Mouse (Mus musculus): Measurements from ENCODE around the gene Traf4. TPM values are rescaled to one million over a fixed set of nuclear protein-coding genes. Genes with fewer than 3 reads are reported as not detected.
A peak's percentile ranks its signal among the peaks of the same experiment; 100 is the strongest.

Gene Traf4
- polyA plus RNA-seq, 2 experiments: 17.1 to 35.1 TPM

GRCm38 (mm10) chr11:78175771-78176401 is 10.5 kb upstream of the Traf4 start:
- Histone ChIP-seq H3K4me3 (ENCODE audit: insufficient read depth in 1 of 2, low read depth in 2 of 2, low read length in 2 of 2) (peak overlapping the region; percentile 33 to 86), H3K36me3 (replicated peaks; ENCODE audit: control insufficient read depth, insufficient read depth, low read depth) (peaks cover 17% of the 10 kb centered on the region), H3K9ac (replicated peaks) (peak overlapping the region; percentile 99), H3K4me2 (ENCODE audit: low read depth) (peak overlapping the region; percentile 99), H3K4me1 (replicated peaks; ENCODE audit: control insufficient read depth in 2 of 2, insufficient read depth in 2 of 2, low read length in 1 of 2) (peaks cover 16 to 23% of the 10 kb centered on the region in 2 experiments), H3K9me3 (ENCODE audit: control insufficient read depth, low read length) (no peaks in the 10 kb centered on the region), H3K27me3 (ENCODE audit: control insufficient read depth, insufficient read depth, low read length) (no peaks in the 10 kb centered on the region), H3K27ac (peak overlapping the region; percentile 96)
- TF ChIP-seq CTCF (IDR thresholded peaks at IDR 0.05; ENCODE audit: low read depth) (peak; percentile 23; the same call in 1 of the 2 replicates), EP300 (IDR thresholded peaks at IDR 0.05; ENCODE audit: low read depth) (peak; percentile 49)
- ATAC-seq (ENCODE audit: insufficient read depth) (peak; percentile 0), DNase-seq (ENCODE audit: low read depth in 3 of 3, low spot score in 3 of 3) (peak in 2 of 3 experiments; percentile 93 to 95)
- 1% methylated on average over 9 of the region's 10 CpGs for WGBS (ENCODE audit: insufficient replicate concordance)

- Histone ChIP-seq H3K9me3 (ENCODE audit: control insufficient read depth, low read length) (no peaks in the 10 kb centered on the region), H3K4me1 (replicated peaks; ENCODE audit: control insufficient read depth in 2 of 2, insufficient read depth in 2 of 2, low read length in 1 of 2) (peaks cover 15 to 17% of the 10 kb centered on the region in 2 experiments), H3K9ac (replicated peaks) (no peak overlapping the region), H3K27me3 (ENCODE audit: control insufficient read depth, insufficient read depth, low read length) (no peaks in the 10 kb centered on the region), H3K36me3 (replicated peaks; ENCODE audit: control insufficient read depth, insufficient read depth, low read depth) (peaks cover 3% of the 10 kb centered on the region), H3K4me3 (ENCODE audit: insufficient read depth in 1 of 2, low read depth in 2 of 2, low read length in 2 of 2) (no peak overlapping the region), H3K27ac (no peak overlapping the region), H3K4me2 (ENCODE audit: low read depth) (no peak overlapping the region)
- TF ChIP-seq CTCF (IDR thresholded peaks at IDR 0.05; ENCODE audit: low read depth) (no peak), EP300 (IDR thresholded peaks at IDR 0.05; ENCODE audit: low read depth) (no peak)
- ATAC-seq (ENCODE audit: insufficient read depth) (no peak), DNase-seq (ENCODE audit: low read depth in 3 of 3, low spot score in 3 of 3) (no peak)
- 83% methylated on average over 3 of the region's 3 CpGs for WGBS (ENCODE audit: insufficient replicate concordance)
These were observed 9.1 kb upstream of the Traf4 start for GRCm38 (mm10) chr11:78174506-78174905.

DNA sequence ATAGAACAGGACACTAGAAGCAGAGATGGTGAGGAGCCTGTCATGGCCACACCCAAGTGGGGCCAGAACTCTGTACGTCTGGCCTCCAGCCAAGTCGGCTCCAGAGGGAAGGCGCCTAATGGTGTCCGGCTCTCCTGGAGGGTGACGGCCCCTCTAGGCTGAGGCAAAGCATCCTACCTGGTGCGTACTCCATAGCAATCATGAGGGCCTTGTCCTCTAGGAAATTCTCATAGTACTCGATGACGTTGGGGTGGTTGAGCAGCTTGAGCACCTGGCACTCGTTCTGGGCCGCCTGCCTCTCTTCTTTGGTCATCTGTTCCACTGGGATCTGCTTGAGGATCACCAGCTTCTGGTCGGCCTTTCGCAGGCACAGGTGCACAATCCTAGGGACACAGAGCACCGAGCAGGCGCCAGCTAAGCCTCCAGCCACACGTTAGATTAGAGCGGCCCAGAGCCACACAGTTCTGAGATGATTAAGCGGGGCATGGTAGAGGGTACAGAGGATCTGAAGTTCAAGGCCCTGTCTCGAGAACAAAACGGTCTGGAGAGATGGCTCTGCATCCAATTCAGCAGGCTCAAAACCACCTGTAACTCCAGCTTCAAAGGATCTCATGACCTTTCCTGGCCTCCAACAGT is 7.5 kb upstream of the Traf4 start:
- TF ChIP-seq EP300 (IDR thresholded peaks at IDR 0.05; ENCODE audit: low read depth) (no peak), CTCF (IDR thresholded peaks at IDR 0.05; ENCODE audit: low read depth) (no peak)
- H3K9ac ChIP-seq (replicated peaks): no peak overlapping the region
- H3K9me3 ChIP-seq (ENCODE audit: control insufficient read depth, low read length): no peaks in the 10 kb centered on the region
- H3K4me1 ChIP-seq (replicated peaks; ENCODE audit: control insufficient read depth in 2 of 2, insufficient read depth in 2 of 2, low read length in 1 of 2): peaks cover 31 to 32% of the 10 kb centered on the region in 2 experiments
- no peak overlapping the region for H3K4me3 ChIP-seq (ENCODE audit: insufficient read depth in 1 of 2, low read depth in 2 of 2, low read length in 2 of 2)
- 82% methylated on average over 19 of the region's 19 CpGs for WGBS (ENCODE audit: insufficient replicate concordance)
- ATAC-seq (ENCODE audit: insufficient read depth) (no peak), DNase-seq (ENCODE audit: low read depth in 3 of 3, low spot score in 3 of 3) (no peak)
- H3K36me3 ChIP-seq (replicated peaks; ENCODE audit: control insufficient read depth, insufficient read depth, low read depth): no peaks in the 10 kb centered on the region
- H3K4me2 ChIP-seq (ENCODE audit: low read depth): no peak overlapping the region
- no peaks in the 10 kb centered on the region for H3K27me3 ChIP-seq (ENCODE audit: control insufficient read depth, insufficient read depth, low read length)
- H3K27ac ChIP-seq: no peak overlapping the region

GRCm38 (mm10) chr11:78172034-78172747 is 6.8 kb upstream of the Traf4 start:
- no peak overlapping the region for H3K9ac ChIP-seq (replicated peaks)

DNA sequence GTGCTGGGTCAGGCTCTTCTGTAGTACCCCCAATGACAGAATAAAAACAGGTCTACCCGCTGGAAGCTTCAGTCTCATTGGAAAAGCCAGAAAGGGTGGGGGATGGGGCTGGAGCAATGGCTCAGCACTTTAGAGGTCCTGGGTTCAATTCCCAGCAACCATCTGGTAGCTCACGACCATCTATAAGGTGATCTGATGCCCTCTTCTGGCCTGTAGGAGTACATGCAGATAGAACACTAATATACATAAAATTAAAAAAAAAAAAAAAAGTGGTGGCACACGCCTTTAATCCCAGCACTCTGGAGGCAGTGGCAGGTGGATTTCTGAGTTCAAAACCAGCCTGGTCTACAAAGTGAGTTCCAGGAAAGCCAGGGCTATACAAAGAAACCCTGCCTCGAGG is 5.9 kb upstream of the Traf4 start:
- ATAC-seq (ENCODE audit: insufficient read depth): no peak
- WGBS (ENCODE audit: insufficient replicate concordance): 67% methylated on average over 4 of the region's 4 CpGs
- Histone ChIP-seq H3K27ac (no peak overlapping the region), H3K9me3 (ENCODE audit: control insufficient read depth, low read length) (no peaks in the 10 kb centered on the region), H3K27me3 (ENCODE audit: control insufficient read depth, insufficient read depth, low read length) (no peaks in the 10 kb centered on the region), H3K4me1 (replicated peaks; ENCODE audit: control insufficient read depth in 2 of 2, insufficient read depth in 2 of 2, low read length in 1 of 2) (peaks cover 40 to 44% of the 10 kb centered on the region in 2 experiments), H3K9ac (replicated peaks) (no peak overlapping the region), H3K4me2 (ENCODE audit: low read depth) (no peak overlapping the region), H3K4me3 (ENCODE audit: insufficient read depth in 1 of 2, low read depth in 2 of 2, low read length in 2 of 2) (no peak overlapping the region), H3K36me3 (replicated peaks; ENCODE audit: control insufficient read depth, insufficient read depth, low read depth) (no peaks in the 10 kb centered on the region)
- DNase-seq (ENCODE audit: low read depth in 3 of 3, low spot score in 3 of 3): no peak
- TF ChIP-seq EP300 (IDR thresholded peaks at IDR 0.05; ENCODE audit: low read depth): no peak
- peak; percentile 47 for TF ChIP-seq CTCF (IDR thresholded peaks at IDR 0.05; ENCODE audit: low read depth)

More at GRCm38 (mm10) chr11:78172034-78172747, 6.8 kb upstream of the Traf4 start:
- Histone ChIP-seq H3K4me1 (replicated peaks; ENCODE audit: control insufficient read depth in 2 of 2, insufficient read depth in 2 of 2, low read length in 1 of 2) (peaks cover 35 to 37% of the 10 kb centered on the region in 2 experiments), H3K9me3 (ENCODE audit: control insufficient read depth, low read length) (no peaks in the 10 kb centered on the region), H3K4me2 (ENCODE audit: low read depth) (no peak overlapping the region), H3K4me3 (ENCODE audit: insufficient read depth in 1 of 2, low read depth in 2 of 2, low read length in 2 of 2) (no peak overlapping the region), H3K27ac (no peak overlapping the region), H3K36me3 (replicated peaks; ENCODE audit: control insufficient read depth, insufficient read depth, low read depth) (no peaks in the 10 kb centered on the region), H3K27me3 (ENCODE audit: control insufficient read depth, insufficient read depth, low read length) (no peaks in the 10 kb centered on the region)
- peak; percentile 61 for TF ChIP-seq CTCF (IDR thresholded peaks at IDR 0.05; ENCODE audit: low read depth)
- no peak for TF ChIP-seq EP300 (IDR thresholded peaks at IDR 0.05; ENCODE audit: low read depth)
- 79% methylated on average over 16 of the region's 16 CpGs for WGBS (ENCODE audit: insufficient replicate concordance)
- DNase-seq (ENCODE audit: low read depth in 3 of 3, low spot score in 3 of 3) (no peak), ATAC-seq (ENCODE audit: insufficient read depth) (no peak)

Data from liver, embryonic 14.5 days (tissue).